Mouse (Mus musculus) kidney, adult 18-20 months (tissue): ENCODE results near the gene Kitl.

Experiments used
- DNase-seq: peaks from one replicate; pipeline ENCODE4 v3.0.0; 2021

Gene Kitl

DNA sequence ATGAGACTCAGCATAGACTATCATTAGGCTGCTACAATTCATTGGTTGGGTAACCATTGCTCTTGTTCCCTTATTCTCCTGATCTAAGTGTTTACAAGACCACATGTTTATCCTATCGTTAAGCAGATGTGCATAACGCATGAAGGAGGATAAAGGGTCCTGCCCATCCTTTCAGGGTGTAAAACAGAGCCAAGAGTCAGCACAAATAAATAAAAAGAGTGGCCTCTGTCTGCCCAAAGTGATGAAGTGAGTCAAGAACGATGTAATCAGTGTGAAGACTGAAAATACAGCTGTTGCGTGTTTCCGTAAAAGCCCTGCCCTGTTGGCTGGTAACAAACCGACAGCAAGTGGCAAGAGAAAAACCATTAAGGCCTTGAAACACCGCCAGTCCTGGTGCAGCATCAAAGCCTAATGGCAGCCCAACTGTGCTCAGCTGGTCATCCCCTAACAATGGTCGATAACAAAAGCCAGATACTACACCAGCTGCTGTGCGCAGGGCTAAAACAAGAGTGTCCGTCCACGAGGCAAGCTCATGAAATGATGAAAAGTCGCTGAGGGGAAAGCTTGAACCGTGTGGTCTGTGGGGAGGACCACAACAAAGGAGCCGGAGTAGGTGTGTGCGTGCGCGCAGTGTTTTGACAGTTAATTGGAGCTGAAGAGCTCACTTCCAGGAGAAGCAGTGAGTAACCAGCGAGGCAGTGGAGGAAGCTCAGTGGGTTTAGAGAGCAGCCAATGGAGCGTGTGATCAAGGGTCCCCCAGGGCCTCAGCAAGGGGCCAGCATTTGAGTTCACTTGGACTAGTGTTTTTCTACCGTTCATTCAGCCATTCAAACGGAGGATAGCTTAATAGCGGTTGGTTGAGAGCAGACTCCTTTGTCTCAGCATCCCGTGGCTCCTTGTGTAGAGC, 112.7 kb downstream of the Kitl start:
- DNase-seq, result no peak

DNA sequence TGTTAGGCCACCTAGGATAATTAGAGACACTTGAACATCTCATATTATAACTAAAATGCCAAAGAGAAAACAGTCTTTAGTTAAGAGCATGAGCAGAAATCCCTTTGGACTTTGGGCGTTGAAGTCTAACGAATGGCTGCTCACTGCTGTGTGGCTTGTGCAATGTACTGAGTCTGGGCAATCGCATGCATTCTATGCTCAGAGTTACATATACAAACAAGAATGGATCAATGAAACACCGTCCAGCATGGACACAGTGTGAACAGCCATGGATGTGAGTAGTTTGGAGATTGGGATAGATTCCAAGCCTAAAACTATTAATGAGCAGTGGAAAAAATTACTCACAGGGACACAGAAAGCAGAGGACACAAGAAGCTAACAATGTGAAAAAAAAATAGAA, 116.2 kb downstream of the Kitl start:
- no peak for DNase-seq

DNA sequence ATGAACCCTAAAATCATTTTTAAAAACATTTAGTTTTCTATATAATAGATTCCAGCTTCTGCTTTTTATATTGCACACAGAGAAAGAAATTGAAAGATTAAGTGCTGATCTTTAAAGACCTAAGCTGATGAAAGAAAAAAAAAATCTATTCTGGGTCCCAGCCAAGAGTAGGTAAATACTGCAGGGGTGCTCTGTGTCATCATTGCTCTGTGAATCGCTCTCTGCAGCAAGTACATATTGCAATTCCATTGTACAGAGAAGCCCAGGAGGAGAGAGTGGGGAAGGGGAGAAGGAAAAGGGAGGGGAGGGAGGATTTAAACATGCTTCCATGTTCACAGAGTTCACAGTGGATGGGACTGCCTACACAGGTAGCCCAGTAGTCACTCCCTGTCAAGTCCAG, 116.9 kb downstream of the Kitl start:
- no peak for DNase-seq

DNA sequence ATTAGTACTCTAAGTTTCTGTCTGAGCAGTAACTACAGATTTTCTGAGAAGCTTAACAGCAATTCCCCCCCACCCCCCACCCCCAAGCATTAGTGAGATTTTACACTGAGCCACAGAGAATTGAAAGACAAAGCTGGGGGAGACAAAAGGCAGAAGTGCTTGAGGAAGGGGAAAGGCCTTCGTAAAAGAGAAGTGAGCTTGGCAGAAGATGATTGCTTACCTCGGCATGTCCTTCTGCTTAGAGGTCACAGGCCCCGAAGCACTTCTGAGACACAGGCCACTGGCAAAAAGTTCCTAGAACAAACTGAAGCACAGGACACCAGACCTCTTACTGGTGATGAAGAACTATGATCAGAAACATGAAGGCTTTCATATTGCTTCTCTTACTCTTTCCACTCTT, 123.1 kb downstream of the Kitl start:
- no peak for DNase-seq

DNA sequence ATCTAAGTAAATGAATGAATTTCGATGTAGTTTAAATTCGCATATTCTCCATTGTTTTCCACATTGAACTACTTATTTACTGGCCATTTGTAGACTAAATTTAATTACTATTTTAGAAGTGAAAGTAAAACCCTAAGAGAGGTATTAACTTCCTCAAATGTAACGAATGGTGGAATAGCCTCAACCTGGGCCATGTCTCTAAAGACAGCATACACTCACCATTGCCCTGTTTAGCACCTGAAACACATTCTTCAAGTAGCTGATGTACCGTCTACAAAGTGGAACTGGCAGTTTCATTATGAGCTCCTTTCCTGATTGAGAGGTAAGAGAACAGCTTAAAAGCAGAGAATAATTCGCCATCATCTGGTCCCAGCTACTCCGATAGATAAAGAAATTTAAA, 132.7 kb downstream of the Kitl start:
- no peak for DNase-seq
